Mouse (Mus musculus) C2C12 (cell line): ENCODE data around the gene Elfn1.

ENCODE experiments used
- CTCF ChIP-seq: IDR thresholded peaks from one replicate; pipeline ENCODE4 v1.5.1; 2011; ENCODE audit not compliant: control insufficient read depth, insufficient read depth, insufficient read length
- MYOD1 ChIP-seq: IDR thresholded peaks from one replicate; pipeline ENCODE4 v1.6.1; 2011; ENCODE audit warnings: low read depth; ENCODE audit not compliant: control insufficient read depth, insufficient read length

- no peak for TF ChIP-seq CTCF
- TF ChIP-seq MYOD1: no peak
Measured at GRCm38 (mm10) chr5:139969151-139969948, 61.6 kb downstream of the Elfn1 start.
